8 mouse cellular contexts compared by ENCODE assay signal in the genomic region with DNA sequence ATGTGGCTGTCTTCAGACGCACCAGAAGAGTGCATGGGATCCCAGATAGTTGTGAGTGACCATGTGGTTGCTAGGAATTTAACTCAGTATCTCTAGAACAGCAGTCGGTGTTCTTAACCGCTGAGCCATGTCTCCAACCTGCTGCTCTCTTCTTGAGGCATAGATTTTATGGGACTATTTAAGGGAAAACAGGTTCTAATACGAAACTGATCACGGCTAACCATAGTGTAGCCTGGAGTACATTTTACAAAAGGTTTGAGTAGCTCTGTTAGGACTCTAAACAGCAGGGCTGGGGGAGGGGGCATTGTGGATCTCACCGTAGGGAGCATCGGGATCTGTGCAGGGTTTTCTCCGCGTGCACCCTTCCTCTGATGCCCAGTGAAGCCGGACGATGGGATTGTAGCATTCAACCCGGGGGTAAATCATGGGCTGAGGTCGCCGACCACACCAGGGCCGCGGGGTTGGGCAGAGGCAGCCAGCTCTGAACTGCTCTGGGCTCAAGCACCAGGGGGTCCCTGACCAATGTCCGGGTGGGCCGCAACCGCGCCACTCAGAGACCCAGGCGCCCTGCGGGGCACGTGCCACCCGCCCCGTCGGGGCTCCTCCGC. TPM values are rescaled to one million over a fixed set of nuclear protein-coding genes. Genes with fewer than 3 reads are reported as not detected.
DNase-seq lines count a peak whose midpoint lies in the region; ATAC-seq and TF ChIP-seq lines count a peak whose summit lies in the region.

A gene (plus strand): TSS at position 306 of the 608 bp plus-strand sequence.

- no peaks in the 10 kb centered on the region for H3K9me3 ChIP-seq in ES-Bruce4 (replicated peaks; ENCODE audit: control insufficient read depth, insufficient read depth, low read length, poor library complexity, severe bottlenecking)
- no peaks in the 10 kb centered on the region for H3K9me3 ChIP-seq in embryonic facial prominence, embryonic 15.5 days (replicated peaks)
- no peaks in the 10 kb centered on the region for H3K9me3 ChIP-seq in heart, embryonic 16.5 days (replicated peaks; ENCODE audit: control insufficient read depth, low read length)
- no peaks in the 10 kb centered on the region for H3K9me3 ChIP-seq in limb, embryonic 10.5 days (replicated peaks)
- H3K9me3 ChIP-seq in neural tube, embryonic 14.5 days (ENCODE audit: control insufficient read depth, low read length): no peaks in the 10 kb centered on the region

- 4% methylated on average over 27 of the region's 27 CpGs for WGBS in embryonic facial prominence, embryonic 15.5 days
- WGBS in heart, embryonic 16.5 days: 4% methylated on average over 27 of the region's 27 CpGs
- 5% methylated on average over 27 of the region's 27 CpGs for WGBS in limb, embryonic 10.5 days
- WGBS in neural tube, embryonic 14.5 days: 2% methylated on average over 26 of the region's 27 CpGs

- no peaks in the 10 kb centered on the region for H3K27me3 ChIP-seq in ES-Bruce4 (ENCODE audit: control insufficient read depth, insufficient read depth, low read length, poor library complexity, severe bottlenecking)
- H3K27me3 ChIP-seq in embryonic facial prominence, embryonic 15.5 days: no peaks in the 10 kb centered on the region
- H3K27me3 ChIP-seq in heart, embryonic 16.5 days (ENCODE audit: control insufficient read depth, insufficient read depth, low read length): no peaks in the 10 kb centered on the region
- H3K27me3 ChIP-seq in limb, embryonic 10.5 days (ENCODE audit: low read depth, poor library complexity, severe bottlenecking): no peaks in the 10 kb centered on the region
- H3K27me3 ChIP-seq in neural tube, embryonic 14.5 days (ENCODE audit: control insufficient read depth, insufficient read depth, low read length): no peaks in the 10 kb centered on the region

- DNase-seq in frontal cortex, adult 2 months (ENCODE audit: extremely low spot score in 1 of 2, low spot score in 1 of 2): no peak
- no peak for DNase-seq in frontal cortex, postnatal 10 days (ENCODE audit: low spot score in 2 of 2)
- DNase-seq in limb, embryonic 10.5 days (ENCODE audit: low spot score): no peak
- DNase-seq in cerebellum, postnatal 14 days: no peak

- TF ChIP-seq POLR2A in ES-Bruce4 (IDR thresholded peaks at IDR 0.05; ENCODE audit: insufficient read depth, low read length): no peak

- no peak for TF ChIP-seq EP300 in ES-Bruce4 (IDR thresholded peaks at IDR 0.05; ENCODE audit: insufficient read depth, low read depth, low read length)

- H3K9ac ChIP-seq in ES-Bruce4 (ENCODE audit: low read depth, poor library complexity, severe bottlenecking): peak within 1 kb of the TSS; percentile 94
- peak within 1 kb of the TSS; percentile 92 for H3K9ac ChIP-seq in embryonic facial prominence, embryonic 15.5 days
- H3K9ac ChIP-seq in heart, embryonic 16.5 days (ENCODE audit: low read length): peak within 1 kb of the TSS; percentile 99
- H3K9ac ChIP-seq in neural tube, embryonic 14.5 days (replicated peaks; ENCODE audit: low read depth, low read length): peak within 1 kb of the TSS; percentile 99

- no peaks in the 10 kb centered on the region for H3K4me1 ChIP-seq in ES-Bruce4 (ENCODE audit: control insufficient read depth, insufficient read depth, low read length)
- peaks cover 30% of the 10 kb centered on the region for H3K4me1 ChIP-seq in embryonic facial prominence, embryonic 15.5 days
- H3K4me1 ChIP-seq in heart, embryonic 16.5 days (ENCODE audit: control insufficient read depth, insufficient read depth, low read length): peaks cover 38% of the 10 kb centered on the region
- H3K4me1 ChIP-seq in limb, embryonic 10.5 days: peaks cover 35% of the 10 kb centered on the region
- peaks cover 12% of the 10 kb centered on the region; the same call in 1 of the 2 replicates for H3K4me1 ChIP-seq in neural tube, embryonic 14.5 days (ENCODE audit: control insufficient read depth, insufficient read depth, low read length)

- peak within 1 kb of the TSS; percentile 29 for H3K27ac ChIP-seq in ES-Bruce4 (ENCODE audit: insufficient read depth, low read length)
- H3K27ac ChIP-seq in embryonic facial prominence, embryonic 15.5 days (replicated peaks): peak within 1 kb of the TSS; percentile 91
- peak within 1 kb of the TSS; percentile 96 for H3K27ac ChIP-seq in heart, embryonic 16.5 days (ENCODE audit: low read length)
- peak within 1 kb of the TSS; percentile 100 for H3K27ac ChIP-seq in limb, embryonic 10.5 days
- peak within 1 kb of the TSS; percentile 85 for H3K27ac ChIP-seq in neural tube, embryonic 14.5 days (ENCODE audit: low read depth, low read length)

- TF ChIP-seq CTCF in ES-Bruce4 (IDR thresholded peaks at IDR 0.05; ENCODE audit: low read depth, low read length): no peak

- no peaks in the 10 kb centered on the region for H3K36me3 ChIP-seq in ES-Bruce4 (ENCODE audit: control insufficient read depth, insufficient read depth, low read length, poor library complexity, severe bottlenecking)
- H3K36me3 ChIP-seq in embryonic facial prominence, embryonic 15.5 days: peaks cover 5% of the 10 kb centered on the region; the same call in 1 of the 2 replicates
- H3K36me3 ChIP-seq in heart, embryonic 16.5 days (ENCODE audit: control insufficient read depth, insufficient read depth): no peaks in the 10 kb centered on the region
- H3K36me3 ChIP-seq in limb, embryonic 10.5 days: peaks cover 18% of the 10 kb centered on the region
- no peaks in the 10 kb centered on the region for H3K36me3 ChIP-seq in neural tube, embryonic 14.5 days (ENCODE audit: control insufficient read depth, insufficient read depth, low read length)

- peak within 1 kb of the TSS; percentile 84 for H3K4me3 ChIP-seq in ES-Bruce4 (ENCODE audit: low read depth, low read length)
- peak within 1 kb of the TSS; percentile 81 for H3K4me3 ChIP-seq in embryonic facial prominence, embryonic 15.5 days (replicated peaks)
- H3K4me3 ChIP-seq in heart, embryonic 16.5 days (ENCODE audit: low read length): peak within 1 kb of the TSS; percentile 93
- H3K4me3 ChIP-seq in limb, embryonic 10.5 days: peak within 1 kb of the TSS; percentile 98
- H3K4me3 ChIP-seq in neural tube, embryonic 14.5 days (ENCODE audit: low read depth, low read length): peak within 1 kb of the TSS; percentile 90

- ATAC-seq in embryonic facial prominence, embryonic 15.5 days (ENCODE audit: insufficient number of reproducible peaks, low FRiP score, low TSS enrichment, low read depth): no peak
- no peak for ATAC-seq in heart, embryonic 16.5 days (replicated peaks; ENCODE audit: extremely low read depth, insufficient read depth, low FRiP score)
- ATAC-seq in neural tube, embryonic 14.5 days (ENCODE audit: low read depth): peak; percentile 39; the same call in 1 of the 2 replicates

- peak within 1 kb of the TSS; percentile 75 for H3K4me2 ChIP-seq in embryonic facial prominence, embryonic 15.5 days (replicated peaks)
- H3K4me2 ChIP-seq in heart, embryonic 16.5 days (ENCODE audit: low read depth, low read length): peak within 1 kb of the TSS; percentile 94
- peak within 1 kb of the TSS; percentile 43 for H3K4me2 ChIP-seq in neural tube, embryonic 14.5 days (ENCODE audit: low read depth, low read length)

RNA-seq across cellular contexts. Expression of the gene that starts here (rescaled TPM):
- polyA plus RNA-seq in frontal cortex, adult 2 months (2012; rRNA removed): 93.9 and 99.4 TPM in 2 replicates
- polyA plus RNA-seq in ES-Bruce4 (2011; ENCODE audit: insufficient read depth, insufficient read length, low read depth, missing spikeins): 99.9 and 103 TPM in 2 replicates
- 146 and 153 TPM in 2 replicates for polyA plus RNA-seq in embryonic facial prominence, embryonic 15.5 days (2015; fragmentation: Nextera tagmentation; extraction: Ambion mirVana)
- polyA plus RNA-seq in heart, embryonic 16.5 days (2015; fragmentation: Nextera tagmentation; extraction: Ambion mirVana): 139 and 145 TPM in 2 replicates
- polyA plus RNA-seq in limb, embryonic 10.5 days (2016; fragmentation: Nextera tagmentation; extraction: Ambion mirVana): 131 and 144 TPM in 2 replicates
- 75.0 and 85.1 TPM in 2 replicates for polyA plus RNA-seq in neural tube, embryonic 14.5 days (2014; fragmentation: Nextera tagmentation; extraction: Ambion mirVana)

Comparison
In these comparisons a context has a peak if more than half of its experiments do, and no peak if none do; other contexts are left out.
1. H3K27ac ChIP-seq: peak in every context shown above with its lines; median percentile 100 in limb, embryonic 10.5 days; 96 in heart, embryonic 16.5 days; 91 in embryonic facial prominence, embryonic 15.5 days; 85 in neural tube, embryonic 14.5 days; 29 in ES-Bruce4.
2. H3K4me2 ChIP-seq: peak in every context shown above with its lines; median percentile 94 in heart, embryonic 16.5 days; 75 in embryonic facial prominence, embryonic 15.5 days; 43 in neural tube, embryonic 14.5 days.